Mouse (Mus musculus): ENCODE measurements around the gene Agap3.

Gene Agap3

DNA sequence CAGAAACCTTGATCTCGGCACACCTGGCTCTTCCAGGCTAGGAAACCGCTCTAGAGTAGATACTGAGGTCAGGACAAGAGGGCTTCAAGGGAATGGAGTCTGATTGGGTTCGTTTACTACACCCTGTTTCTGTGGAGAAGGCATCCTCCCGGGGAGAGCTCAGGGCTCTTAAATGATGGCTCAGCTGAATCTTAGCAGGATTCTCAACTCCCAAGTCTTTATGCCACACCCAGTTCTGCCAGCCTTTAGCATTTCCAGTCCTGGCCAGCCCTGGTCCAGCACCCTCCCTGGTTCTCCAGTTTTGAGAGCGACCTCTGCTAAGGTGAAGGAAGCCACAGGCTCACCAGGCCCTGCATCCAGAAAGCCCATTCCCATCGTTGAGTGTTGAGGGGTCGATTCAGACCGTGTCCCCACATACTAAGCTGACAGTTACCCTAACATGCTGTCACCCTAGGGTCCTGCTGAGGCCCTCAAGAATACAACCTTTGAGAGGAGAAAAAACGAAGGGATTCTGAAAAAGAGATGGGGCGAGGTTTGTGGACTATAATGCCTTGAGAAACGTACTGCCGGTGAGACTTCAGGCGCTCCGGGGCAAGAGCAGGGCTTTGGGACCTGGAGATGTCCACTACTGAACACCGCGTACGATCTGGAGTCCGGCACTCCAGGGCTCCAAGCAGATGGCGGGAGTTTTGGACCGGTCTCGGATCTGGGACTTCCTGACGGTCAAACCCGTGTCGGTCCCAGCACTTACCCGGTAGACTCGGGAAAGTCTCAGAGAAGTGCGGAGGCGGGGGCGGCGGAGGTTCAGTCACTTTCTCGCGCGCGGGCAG is 73.6 kb downstream of the Agap3 start:
- DNase-seq, result no peak

DNA sequence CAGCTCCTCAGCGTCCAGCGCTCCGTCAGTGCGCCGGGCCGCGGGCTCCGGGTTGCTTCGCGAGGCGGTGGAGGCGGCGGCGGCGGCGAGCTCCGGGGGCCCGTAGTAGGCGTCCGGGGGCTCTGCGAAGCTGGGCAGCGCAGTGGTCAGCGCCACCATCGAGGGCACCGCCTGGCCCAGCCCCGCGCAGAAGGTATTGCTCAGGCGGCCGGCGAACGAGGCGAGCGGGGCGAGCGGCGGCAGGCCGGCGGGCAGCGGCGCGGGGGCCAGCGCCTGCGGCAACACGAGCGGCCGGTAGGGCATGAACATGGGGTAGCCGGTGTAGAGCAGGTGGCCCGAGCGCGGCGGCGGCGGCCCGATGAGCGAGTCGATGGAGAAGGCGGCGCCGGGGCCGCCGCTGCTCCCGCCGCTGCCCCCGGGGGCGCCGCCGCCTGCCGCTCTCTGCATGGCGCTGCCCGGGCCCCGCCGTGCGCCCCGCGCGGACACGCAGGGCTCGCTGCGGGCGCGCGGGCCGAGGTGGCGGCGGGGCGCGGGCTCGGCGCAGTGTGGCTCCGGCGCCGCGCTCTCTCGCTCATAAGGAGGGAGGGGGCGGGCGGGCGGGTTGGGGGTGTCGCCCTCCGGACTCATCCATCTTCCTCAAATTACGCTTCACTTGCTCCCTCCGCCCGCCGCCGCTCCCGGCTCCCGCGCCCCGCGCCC is 74.4 kb downstream of the Agap3 start:
- DNase-seq, result no peak

DNA sequence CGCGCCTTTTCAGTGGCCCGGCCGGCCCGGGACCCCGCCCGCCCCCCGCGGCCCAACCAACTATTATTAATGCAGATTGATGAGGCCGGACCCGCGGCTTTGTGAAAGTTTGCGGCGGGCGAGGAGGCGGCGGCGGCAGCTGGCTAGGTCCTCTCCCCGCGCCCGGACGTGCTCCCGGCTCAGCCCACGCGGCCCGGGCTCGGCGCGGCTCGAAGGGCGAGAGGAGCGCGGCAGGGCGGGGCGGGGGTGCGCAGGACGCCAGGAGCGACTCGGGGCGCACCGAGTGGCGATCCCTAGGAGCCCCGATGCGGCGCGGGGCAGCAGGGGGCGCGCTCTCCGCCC is 74.9 kb downstream of the Agap3 start, which contains the start of gene Gbx1:
Gbx1 (minus strand) TSS at position 314 of the 342 bp plus-strand sequence.
- no peak for DNase-seq

DNA sequence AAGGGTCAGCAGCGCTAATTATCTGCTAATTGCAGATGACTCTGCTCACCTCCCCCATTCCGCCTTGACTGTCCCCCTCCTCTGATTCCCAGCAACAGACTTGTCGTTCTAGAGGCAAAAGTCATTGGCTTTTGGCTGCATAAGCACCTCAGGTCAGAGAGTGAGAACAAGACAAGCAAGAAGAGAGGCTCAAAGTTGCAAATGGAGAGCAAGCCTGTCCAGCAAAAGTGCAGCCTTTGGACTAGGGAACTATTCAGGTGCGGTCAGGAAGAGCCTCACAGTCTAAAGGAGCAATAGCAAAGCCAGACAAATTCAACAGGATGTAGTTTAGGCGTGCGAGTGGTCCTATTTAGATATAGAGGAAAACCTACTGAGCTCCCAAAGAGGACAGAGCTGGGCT is 75.8 kb downstream of the Agap3 start:
- DNase-seq, result no peak

DNA sequence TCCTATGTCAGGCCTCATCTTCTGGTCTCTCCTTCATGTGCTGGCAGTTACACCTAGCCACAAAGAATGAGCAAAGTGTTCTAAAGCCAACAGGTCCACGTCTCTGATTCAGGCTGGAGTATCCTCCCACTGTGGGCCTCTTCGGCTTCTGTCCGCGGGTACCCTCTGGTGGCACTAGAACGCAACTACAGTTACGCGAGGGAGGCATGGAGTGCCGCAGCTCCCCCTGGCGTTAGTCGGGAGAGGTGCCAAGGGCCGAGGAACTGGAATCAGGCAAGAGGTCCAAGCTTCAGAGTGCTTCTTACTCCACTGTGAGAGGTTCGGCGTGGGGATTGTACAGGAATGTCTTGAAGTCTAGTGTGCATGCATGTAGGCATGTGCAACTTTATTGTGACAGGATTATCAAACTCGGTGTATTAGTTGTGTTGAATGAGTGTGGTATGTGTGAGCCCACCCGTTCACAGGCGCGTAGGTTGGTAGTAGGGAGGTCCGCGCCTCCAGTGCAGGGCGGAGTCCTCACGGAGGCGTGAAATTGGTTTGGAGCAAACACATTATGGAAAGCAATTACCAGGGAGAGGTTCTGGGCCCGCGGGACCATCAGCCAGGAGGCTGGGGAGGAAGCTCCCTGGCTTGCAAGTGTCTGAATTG is 78.2 kb downstream of the Agap3 start:
- peak; percentile 94 for DNase-seq

DNA sequence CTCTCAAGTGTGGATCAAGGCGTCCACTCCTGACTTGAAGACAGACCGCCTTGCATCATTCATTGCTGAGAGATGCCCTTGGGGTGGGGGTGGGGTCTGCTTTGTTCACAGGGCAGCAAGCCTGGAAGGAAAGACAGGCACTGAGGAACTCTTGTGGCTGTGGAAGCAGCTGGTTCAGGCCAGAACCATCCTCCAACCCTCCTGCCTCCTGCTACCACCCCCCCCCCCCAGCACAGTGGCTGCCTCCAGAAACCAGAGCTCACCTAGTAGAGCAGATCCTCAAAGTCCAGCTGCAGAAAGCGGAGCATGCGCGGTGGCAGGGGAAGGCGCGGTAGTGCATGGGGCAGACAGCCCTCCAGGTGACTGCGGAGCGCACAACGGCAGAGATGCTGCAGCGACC is 81.4 kb downstream of the Agap3 start:
- no peak for DNase-seq

DNA sequence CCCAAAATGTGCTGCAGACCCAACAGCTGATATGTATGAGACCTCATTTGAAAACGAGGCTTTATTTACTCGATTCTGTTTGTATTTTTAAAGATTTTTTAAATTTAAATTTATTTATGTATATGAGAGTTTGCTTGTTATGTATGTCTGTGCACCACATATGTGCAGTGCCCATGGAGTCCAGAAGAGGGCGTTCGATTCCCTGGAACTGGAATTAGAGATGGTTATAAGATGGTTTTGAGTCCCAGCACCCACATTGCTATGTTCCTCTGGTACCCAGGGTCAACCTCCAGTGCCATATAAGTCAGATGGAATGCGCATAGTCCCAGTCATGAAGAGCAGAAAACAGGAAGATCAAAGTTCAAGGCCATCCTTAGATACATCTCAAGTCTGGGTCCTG is 82.3 kb downstream of the Agap3 start:
- DNase-seq, result no peak

DNA sequence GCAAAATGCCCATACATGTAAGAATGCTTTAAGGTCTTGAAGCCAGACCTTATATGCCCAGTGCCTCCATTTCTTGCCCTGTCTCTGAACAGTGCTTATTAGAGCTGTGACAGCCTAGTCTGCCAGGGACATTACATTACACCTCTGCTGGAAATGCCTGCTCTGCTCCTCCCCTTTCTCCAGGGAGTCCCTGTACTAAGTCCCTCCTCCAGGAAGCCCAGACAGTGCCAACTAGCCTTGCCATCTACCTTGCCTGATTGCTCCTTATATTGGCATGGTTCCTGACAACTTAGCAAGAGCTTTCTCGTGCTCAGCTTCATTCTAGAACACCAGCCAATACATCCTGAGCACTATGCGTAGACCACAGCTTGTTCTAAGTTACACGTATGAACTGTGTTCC is 83.8 kb downstream of the Agap3 start:
- no peak for DNase-seq

DNA sequence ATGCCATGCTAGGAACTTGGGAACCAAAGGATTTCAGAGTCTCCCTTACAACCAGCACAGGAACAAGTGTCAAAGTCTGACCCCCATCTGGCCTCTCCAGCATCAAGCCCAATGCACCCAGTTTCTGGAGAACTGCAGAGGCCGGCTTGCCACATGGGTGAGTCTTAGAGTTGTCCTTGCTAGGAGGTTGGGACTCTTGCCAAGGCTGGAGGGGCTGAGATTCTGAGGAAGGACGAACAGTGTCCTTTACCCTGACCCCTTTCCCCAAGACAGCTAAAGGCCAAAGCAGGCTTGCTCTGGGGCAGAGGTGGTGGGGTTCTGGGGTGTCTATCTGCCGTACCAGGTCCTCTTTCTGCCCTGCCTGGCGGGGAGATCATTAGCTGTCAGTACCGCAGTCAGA is 84.5 kb downstream of the Agap3 start:
- DNase-seq, result no peak

DNA sequence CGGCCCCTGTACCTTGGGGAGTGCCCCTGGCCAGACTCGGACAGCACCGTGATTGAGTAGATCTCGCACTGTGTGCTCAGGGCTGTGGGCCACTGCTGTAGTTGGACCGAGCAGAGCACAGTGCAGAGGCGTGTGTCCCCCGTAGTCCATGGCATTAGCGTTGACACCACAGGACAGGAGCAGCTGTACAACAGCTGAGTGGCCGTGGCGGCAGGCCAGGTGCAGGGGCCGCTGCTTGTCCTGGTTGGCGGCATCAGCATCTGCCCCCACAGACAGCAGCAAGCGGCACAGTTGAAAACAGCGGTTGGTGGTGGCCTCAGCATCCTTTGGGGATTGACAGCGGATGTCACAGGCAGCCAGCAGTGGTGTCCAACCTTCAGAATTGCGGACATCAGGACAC is 85.6 kb downstream of the Agap3 start:
- DNase-seq, result no peak

DNA sequence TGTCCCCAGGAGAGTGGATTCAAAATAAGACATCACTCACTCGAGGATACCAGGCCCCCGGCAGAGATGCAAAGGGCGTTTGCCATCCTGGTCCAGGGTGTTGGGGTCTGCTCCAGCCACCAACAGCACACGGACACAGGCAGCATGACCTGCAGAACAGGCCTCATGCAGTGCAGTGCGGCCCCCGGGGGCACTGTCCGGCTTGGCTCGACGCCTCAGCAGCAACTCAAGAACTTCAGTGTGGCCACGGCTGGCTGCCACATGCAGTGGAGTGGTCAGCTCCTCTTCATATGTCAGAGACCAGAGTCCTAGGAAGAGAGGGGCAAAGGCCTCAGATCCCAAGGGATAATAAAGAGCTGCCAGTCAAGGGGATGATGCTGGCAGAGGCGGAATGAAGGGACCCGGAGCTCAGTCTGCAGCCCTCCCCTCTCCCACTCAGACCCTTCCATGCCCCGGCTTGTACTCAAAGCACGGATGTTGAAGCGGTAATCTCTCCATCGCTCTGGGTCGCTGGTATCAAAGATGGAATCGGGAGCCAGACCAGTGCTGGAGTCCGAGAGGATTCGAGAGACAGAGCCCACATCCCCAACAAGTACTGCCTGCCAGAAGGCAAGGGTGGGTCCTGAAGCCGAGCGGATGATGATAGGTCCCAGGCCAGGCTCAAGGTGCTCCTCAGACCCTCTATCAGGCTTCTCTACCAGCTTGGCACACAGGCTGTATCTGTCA is 87.8 kb downstream of the Agap3 start:
- DNase-seq, result no peak

DNA sequence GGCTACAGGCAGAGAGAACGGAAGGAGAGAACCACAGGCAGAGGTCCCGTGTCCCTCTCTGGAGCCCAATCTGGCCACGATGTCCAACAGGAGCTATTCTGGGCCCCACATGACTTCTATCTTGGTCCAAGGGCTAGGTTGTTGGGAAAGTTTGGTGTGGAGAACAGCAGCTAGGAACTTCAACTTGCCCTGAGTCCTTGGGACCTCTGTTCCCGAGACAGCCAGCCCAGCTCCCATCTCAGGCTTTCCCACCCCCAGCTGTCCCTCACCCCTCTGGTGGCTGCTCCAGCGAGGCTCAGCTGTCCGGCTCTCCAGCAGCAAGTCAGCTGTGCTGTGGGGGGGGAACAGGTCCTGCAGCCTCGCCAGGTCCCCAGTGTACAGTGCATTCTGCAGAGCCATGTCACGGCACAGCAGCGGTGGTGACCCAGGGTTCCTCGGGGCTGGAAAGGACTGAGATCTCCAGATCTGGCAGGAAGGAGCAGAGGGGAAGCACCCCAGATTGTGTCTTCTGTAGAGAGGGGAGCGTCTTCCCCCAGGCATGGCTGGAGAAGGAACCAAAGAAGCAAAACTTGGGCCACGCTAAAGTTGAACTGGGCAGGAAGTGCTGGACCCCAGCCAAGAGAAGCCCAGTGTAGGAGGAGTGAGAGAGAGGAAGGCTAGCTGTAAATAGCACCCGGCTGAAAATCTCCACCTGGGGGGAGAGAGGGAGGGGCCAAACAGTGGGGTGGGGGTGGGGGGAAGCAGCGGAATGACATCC is 88.6 kb downstream of the Agap3 start, which contains the start of gene Asb10:
Asb10 (minus strand) TSS at position 592 of the 757 bp plus-strand sequence.
- no peak for DNase-seq

DNA sequence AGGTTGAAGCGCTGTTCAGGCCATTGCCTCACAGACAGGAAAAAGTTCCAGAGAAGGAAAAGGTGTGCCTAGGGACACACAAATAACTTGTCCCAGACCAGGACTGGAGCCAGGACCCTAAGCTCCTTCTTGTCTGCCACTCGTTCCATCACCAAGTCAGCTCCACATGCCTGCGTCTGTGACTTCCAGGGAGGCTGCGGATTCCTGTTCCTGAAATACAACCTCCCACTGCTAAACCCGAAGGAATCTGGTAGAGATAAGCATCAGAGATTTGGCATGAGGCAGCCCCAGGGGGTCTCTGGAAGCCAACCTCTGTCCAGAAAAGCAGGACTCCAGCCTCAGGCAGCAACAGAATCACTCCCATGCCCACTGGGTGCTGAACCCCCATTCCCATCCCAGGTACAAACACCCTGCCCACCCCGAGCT is 89.2 kb downstream of the Agap3 start:
- DNase-seq, result no peak

DNA sequence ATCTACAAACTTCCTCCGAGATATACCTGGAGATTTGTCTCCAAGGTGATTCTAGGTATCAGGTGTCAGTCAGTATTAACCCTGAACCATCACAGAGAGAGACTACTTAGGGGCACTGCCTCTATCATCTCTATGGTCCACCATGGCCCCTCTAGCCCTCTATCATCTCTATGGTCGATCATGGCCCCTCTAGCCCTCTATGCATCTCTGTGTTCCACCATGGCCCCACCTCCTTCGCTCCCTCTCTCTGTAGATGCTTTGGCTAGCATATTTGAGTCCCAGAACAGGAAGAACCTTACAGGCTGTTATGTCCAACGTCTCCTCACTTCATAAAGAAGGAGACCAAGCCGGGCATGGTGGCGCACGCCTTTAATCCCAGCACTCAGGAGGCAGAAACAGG is 90.7 kb downstream of the Agap3 start:
- DNase-seq, result no peak

DNA sequence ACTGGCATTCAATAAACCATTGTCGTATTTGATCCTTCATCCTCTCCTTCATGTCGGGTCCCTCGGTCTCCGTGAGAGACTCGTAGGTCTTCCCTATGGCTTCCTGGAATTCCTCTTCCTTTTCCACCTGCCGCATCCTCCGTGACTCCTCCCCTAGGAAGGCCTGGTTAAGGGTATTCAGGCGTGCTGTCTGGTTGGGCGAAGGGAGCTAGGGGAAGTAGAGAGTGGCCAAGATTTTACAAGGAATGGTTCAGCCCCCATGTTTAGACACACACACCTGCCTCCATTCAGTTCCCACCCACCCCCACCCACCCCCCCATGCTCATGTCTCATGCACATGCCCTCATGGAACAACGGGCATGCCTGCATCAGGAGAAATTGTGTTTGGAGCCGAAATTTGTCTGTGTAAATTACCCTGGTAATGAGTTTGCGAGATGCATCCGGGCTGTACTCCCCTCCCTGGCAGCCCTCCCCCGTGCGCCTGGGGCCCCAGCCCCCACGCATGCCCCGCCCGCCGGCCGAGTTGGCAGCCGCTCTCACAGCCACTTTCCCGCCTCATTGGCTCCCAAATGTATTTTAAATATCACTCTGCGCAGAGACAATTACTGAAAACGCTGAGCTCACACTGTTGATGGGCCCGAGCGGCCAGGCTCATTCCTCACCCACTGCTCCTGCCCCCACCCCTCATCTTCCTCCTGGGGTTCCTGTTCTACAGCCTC is 98.8 kb downstream of the Agap3 start:
- peak; percentile 80 for DNase-seq

DNA sequence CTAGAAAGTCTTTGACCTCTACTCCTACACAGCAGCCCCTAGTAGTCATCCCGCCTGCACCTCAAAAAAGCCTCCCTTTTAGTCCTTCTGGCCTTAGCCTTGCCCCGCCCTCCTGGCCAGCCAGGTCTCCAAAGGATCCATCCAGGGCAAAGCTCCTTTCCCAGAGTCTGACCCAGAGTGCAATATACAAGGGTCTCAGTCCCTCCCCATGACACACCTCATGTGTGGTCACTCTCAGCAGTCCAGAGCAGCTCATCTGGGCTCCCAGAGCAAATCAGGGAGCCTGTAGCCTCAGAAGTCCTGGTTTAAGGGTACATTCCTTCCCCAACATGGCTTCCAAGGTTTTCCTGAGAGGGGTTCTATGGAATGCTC is 99.3 kb downstream of the Agap3 start:
- no peak for DNase-seq
